Mouse (Mus musculus): ENCODE data around the gene Tlr5. TPM values are rescaled to one million over a fixed set of nuclear protein-coding genes. Genes with fewer than 3 reads are reported as not detected.

The Tlr5 gene
- polyA plus RNA-seq, 1 experiment from 2014 or later = 0.33 TPM

DNA sequence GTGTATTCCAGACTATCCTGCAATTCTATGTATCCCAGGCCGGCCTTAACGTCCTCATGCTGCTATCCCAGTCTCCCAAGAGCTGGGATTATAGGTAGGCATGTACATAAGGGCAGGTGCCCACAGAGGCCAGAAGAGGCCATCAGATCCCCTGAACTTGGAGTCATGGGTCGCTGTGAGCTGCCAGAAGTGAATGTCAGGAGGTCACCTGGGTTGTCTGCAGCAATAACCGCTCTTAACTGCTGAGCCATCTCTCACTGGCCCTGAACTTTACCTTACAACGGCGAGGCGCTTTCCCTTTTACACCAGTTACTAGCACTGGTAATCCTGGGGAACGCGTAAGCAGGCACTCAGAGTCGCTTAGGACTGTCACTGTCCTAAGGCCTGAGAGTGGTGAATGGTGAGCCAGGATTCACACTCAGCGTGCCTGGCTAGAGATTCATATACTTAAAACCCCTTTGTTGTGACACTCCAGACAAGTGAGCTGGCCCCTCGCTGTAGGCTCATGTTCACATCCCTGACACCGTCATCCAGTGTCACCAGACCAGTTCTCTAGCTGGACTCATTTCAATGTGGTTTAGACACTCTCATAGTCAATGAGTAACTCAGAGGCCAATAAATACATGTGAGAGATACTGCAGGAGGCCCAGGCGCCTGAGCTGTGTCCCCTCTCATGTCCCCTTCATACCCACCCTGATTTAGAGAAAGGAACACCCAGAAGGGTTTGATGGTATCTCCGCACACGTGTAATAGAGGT is 2.6 kb downstream of the Tlr5 start:
- H3K4me3 ChIP-seq = no peak overlapping the region
- no peaks in the 10 kb centered on the region for H3K36me3 ChIP-seq
- DNase-seq (ENCODE audit: low spot score) = no peak
- H3K9me3 ChIP-seq = no peaks in the 10 kb centered on the region
- WGBS = 87% methylated on average over 16 of the region's 16 CpGs
- H3K27me3 ChIP-seq (ENCODE audit: insufficient read depth, poor library complexity, severe bottlenecking) = peaks cover 50% of the 10 kb centered on the region
- peaks cover 62% of the 10 kb centered on the region for H3K4me1 ChIP-seq (replicated peaks)
- 0 out of 2 replicates have a peak overlapping the region, but pooled peaks have one; percentile 8 for H3K27ac ChIP-seq

DNA sequence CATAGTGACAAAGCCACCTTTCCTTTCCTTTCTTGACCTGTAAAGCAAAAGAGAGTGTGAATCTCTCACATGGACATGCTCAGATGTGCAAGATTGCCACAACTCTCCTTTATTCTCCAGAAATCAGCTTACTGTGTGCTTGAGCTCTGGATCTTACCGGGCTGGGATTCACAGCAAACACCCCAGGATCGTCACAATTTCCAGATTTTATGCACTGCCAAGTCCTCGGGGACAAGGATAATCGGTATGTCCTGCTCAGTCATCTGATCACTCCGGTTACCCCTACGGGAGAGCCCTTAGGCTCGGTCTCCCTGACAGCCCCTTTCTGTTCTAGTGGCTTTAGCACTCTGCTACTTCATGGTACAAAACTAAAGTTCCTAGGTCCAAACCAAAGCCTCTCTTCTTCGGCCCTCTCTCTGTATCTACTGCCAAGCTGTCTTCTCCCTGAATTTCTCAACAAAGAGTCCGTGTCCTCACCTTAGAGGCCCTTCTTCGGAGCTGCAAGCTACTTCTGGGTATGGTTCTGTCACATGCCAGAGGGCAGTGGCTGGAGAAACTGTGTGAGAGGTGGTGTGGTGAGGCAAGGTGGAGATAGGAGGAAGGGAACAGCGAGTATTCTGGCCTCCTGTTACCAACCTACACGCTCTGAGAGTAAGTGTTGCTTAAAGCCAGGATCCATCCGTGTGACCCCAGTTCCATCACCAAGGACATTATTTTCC is 3.4 kb downstream of the Tlr5 start:
- H3K27ac ChIP-seq = 0 out of 2 replicates have a peak overlapping the region, but pooled peaks have one; percentile 31
- H3K4me3 ChIP-seq = no peak overlapping the region
- peaks cover 61% of the 10 kb centered on the region for H3K4me1 ChIP-seq (replicated peaks)
- no peaks in the 10 kb centered on the region for H3K36me3 ChIP-seq
- H3K9me3 ChIP-seq = no peaks in the 10 kb centered on the region
- DNase-seq (ENCODE audit: low spot score) = no peak
- WGBS = 79% methylated on average over 13 of the region's 13 CpGs
- peaks cover 50% of the 10 kb centered on the region for H3K27me3 ChIP-seq (ENCODE audit: insufficient read depth, poor library complexity, severe bottlenecking)

DNA sequence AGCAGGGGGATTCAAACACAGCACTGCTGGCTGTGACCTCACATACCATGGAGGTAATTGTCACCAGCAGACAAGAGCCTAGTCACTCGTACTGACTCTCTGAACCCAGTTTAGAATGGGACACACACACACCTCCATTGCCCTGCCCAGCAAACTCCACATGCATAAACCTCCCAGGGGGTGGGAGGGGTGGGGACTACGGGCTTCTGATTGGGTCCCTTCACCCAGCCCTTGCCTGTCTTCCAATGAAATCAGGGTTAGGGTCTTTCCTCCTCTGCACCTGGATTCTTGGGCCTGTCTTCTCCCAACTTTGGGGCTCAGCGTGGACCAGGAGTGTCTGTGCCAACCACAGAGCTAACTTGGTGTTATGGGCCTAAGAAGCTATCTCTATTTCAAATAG is 4.2 kb downstream of the Tlr5 start:
- peak overlapping the region; percentile 78 for H3K27ac ChIP-seq
- peak overlapping the region; percentile 58 for H3K4me3 ChIP-seq
- H3K4me1 ChIP-seq (replicated peaks) = peaks cover 61% of the 10 kb centered on the region
- no peaks in the 10 kb centered on the region for H3K9me3 ChIP-seq
- WGBS = 27% methylated on average over 3 of the region's 3 CpGs
- peaks cover 43% of the 10 kb centered on the region for H3K27me3 ChIP-seq (ENCODE audit: insufficient read depth, poor library complexity, severe bottlenecking)
- H3K36me3 ChIP-seq = no peaks in the 10 kb centered on the region
- no peak for DNase-seq (ENCODE audit: low spot score)

- Histone ChIP-seq H3K9me3 (no peaks in the 10 kb centered on the region), H3K4me3 (peak overlapping the region; percentile 58), H3K27me3 (ENCODE audit: insufficient read depth, poor library complexity, severe bottlenecking) (peaks cover 41% of the 10 kb centered on the region), H3K36me3 (no peaks in the 10 kb centered on the region), H3K27ac (peak overlapping the region; percentile 78), H3K4me1 (replicated peaks) (peaks cover 57% of the 10 kb centered on the region)
- WGBS = 1% methylated on average over 17 of the region's 17 CpGs
- peak; percentile 52 for DNase-seq (ENCODE audit: low spot score)
Observed at GRCm38 (mm10) chr1:182959251-182959691, 4.7 kb downstream of the Tlr5 start.

GRCm38 (mm10) chr1:182959811-182960455 is 5.3 kb downstream of the Tlr5 start:
- peak overlapping the region; percentile 78 for H3K27ac ChIP-seq
- peaks cover 51% of the 10 kb centered on the region for H3K4me1 ChIP-seq (replicated peaks)

GRCm38 (mm10) chr1:182961076-182961475 is 6.5 kb downstream of the Tlr5 start:
- no peaks in the 10 kb centered on the region for H3K36me3 ChIP-seq
- H3K27me3 ChIP-seq (ENCODE audit: insufficient read depth, poor library complexity, severe bottlenecking) = peaks cover 30% of the 10 kb centered on the region
- no peak overlapping the region for H3K27ac ChIP-seq
- peaks cover 41% of the 10 kb centered on the region for H3K4me1 ChIP-seq (replicated peaks)
- H3K9me3 ChIP-seq = no peaks in the 10 kb centered on the region
- DNase-seq (ENCODE audit: low spot score) = no peak
- 63% methylated on average over 5 of the region's 5 CpGs for WGBS
- no peak overlapping the region for H3K4me3 ChIP-seq

More at GRCm38 (mm10) chr1:182959811-182960455, 5.3 kb downstream of the Tlr5 start:
- no peaks in the 10 kb centered on the region for H3K36me3 ChIP-seq
- DNase-seq (ENCODE audit: low spot score) = peak; percentile 89
- peaks cover 41% of the 10 kb centered on the region for H3K27me3 ChIP-seq (ENCODE audit: insufficient read depth, poor library complexity, severe bottlenecking)
- H3K4me3 ChIP-seq = peak overlapping the region; percentile 58
- WGBS = under 1% methylated on average over 20 of the region's 20 CpGs
- no peaks in the 10 kb centered on the region for H3K9me3 ChIP-seq

DNA sequence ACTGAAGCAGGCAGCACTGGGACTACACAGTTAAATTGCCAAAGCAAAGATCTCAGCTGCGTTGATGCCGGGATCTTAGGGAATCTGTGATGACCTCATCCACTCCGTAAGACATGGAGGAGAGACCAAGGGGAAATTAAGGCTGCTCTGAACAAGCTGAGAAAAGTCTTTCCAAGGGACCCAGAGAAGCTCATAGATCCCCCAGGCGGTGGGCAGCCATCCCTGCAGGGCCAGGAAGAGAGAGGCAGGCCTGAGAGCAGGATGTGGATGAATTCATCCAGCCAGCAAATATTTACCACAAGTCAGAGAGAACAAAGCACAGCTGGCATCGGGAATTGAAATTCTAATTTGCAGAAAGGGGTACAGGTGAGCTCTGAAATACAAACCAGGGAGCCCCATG is 8.7 kb downstream of the Tlr5 start:
- no peak for DNase-seq (ENCODE audit: low spot score)
- 64% methylated on average over 5 of the region's 5 CpGs for WGBS
- Histone ChIP-seq H3K27ac (no peak overlapping the region), H3K27me3 (ENCODE audit: insufficient read depth, poor library complexity, severe bottlenecking) (peaks cover 7% of the 10 kb centered on the region), H3K4me3 (no peak overlapping the region), H3K36me3 (no peaks in the 10 kb centered on the region), H3K9me3 (no peaks in the 10 kb centered on the region), H3K4me1 (replicated peaks) (peaks cover 30% of the 10 kb centered on the region)

- 72% methylated on average over 9 of the region's 9 CpGs for WGBS
- no peaks in the 10 kb centered on the region; the same call in none of the 2 replicates for H3K27me3 ChIP-seq (ENCODE audit: insufficient read depth, poor library complexity, severe bottlenecking)
- H3K36me3 ChIP-seq = no peaks in the 10 kb centered on the region
- peaks cover 15% of the 10 kb centered on the region for H3K4me1 ChIP-seq (replicated peaks)
- DNase-seq (ENCODE audit: low spot score) = no peak
- H3K27ac ChIP-seq = no peak overlapping the region
- H3K9me3 ChIP-seq = no peaks in the 10 kb centered on the region
- H3K4me3 ChIP-seq = no peak overlapping the region
Observed at GRCm38 (mm10) chr1:182964855-182965466, 10.4 kb downstream of the Tlr5 start.

DNA sequence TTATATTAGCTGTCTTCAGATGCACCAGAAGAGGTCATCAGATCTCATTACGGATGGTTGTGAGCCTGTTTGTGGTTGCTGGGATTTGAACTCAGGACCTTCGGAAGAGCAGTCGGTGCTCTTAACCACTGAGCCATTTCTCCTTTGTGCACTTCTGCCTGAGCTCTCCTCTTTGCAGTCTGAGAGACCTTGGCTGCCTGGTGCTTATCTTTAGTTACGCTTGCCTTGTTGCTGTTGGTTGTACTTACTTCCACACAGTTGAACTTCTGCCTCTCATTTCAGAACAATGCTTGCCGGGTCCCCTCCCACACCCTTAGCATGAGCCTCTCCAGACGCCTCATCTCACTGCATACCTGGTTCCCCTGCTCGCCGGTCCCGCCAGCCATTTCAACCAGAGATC is 14.1 kb downstream of the Tlr5 start:
- no peaks in the 10 kb centered on the region for H3K36me3 ChIP-seq
- H3K4me1 ChIP-seq (replicated peaks) = 0 out of 2 replicates have a peak, but pooled peaks cover 1% of the 10 kb centered on the region
- no peak overlapping the region for H3K27ac ChIP-seq
- no peaks in the 10 kb centered on the region; the same call in none of the 2 replicates for H3K27me3 ChIP-seq (ENCODE audit: insufficient read depth, poor library complexity, severe bottlenecking)
- DNase-seq (ENCODE audit: low spot score) = no peak
- 91% methylated on average over 9 of the region's 9 CpGs for WGBS
- H3K9me3 ChIP-seq = no peaks in the 10 kb centered on the region
- no peak overlapping the region for H3K4me3 ChIP-seq

- WGBS = 91% methylated on average over 6 of the region's 6 CpGs
- no peak for DNase-seq (ENCODE audit: low spot score)
- no peak overlapping the region for H3K27ac ChIP-seq
- H3K27me3 ChIP-seq (ENCODE audit: insufficient read depth, poor library complexity, severe bottlenecking) = no peaks in the 10 kb centered on the region
- H3K36me3 ChIP-seq = no peaks in the 10 kb centered on the region
- no peaks in the 10 kb centered on the region for H3K9me3 ChIP-seq
- H3K4me1 ChIP-seq (replicated peaks) = no peaks in the 10 kb centered on the region
- no peak overlapping the region for H3K4me3 ChIP-seq
Observed at GRCm38 (mm10) chr1:182972240-182972639, 17.7 kb downstream of the Tlr5 start.

DNA sequence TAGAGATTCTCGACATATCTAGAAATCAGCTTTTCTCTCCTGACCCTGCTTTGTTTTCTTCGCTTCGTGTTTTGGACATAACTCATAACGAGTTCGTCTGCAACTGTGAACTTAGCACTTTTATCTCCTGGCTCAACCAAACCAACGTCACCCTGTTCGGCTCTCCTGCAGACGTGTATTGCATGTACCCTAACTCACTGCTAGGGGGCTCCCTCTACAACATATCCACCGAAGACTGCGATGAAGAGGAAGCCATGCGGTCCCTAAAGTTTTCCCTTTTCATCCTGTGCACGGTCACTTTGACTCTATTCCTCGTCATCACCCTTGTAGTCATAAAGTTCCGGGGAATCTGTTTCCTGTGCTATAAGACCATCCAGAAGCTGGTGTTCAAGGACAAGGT is 20.2 kb downstream of the Tlr5 start:
- Histone ChIP-seq H3K27ac (no peak overlapping the region), H3K4me3 (no peak overlapping the region), H3K36me3 (no peaks in the 10 kb centered on the region), H3K27me3 (ENCODE audit: insufficient read depth, poor library complexity, severe bottlenecking) (no peaks in the 10 kb centered on the region), H3K4me1 (replicated peaks) (no peaks in the 10 kb centered on the region), H3K9me3 (no peaks in the 10 kb centered on the region)
- 82% methylated on average over 14 of the region's 14 CpGs for WGBS
- DNase-seq (ENCODE audit: low spot score) = no peak

GRCm38 (mm10) chr1:182980702-182981101 is 26.1 kb downstream of the Tlr5 start:
- no peaks in the 10 kb centered on the region for H3K9me3 ChIP-seq
- WGBS = 80% methylated on average over 6 of the region's 6 CpGs

More at GRCm38 (mm10) chr1:182980702-182981101, 26.1 kb downstream of the Tlr5 start:
- Histone ChIP-seq H3K27ac (no peak overlapping the region), H3K36me3 (no peaks in the 10 kb centered on the region), H3K27me3 (ENCODE audit: insufficient read depth, poor library complexity, severe bottlenecking) (peaks cover 24% of the 10 kb centered on the region; the same call in 1 of the 2 replicates), H3K4me3 (no peak overlapping the region), H3K4me1 (replicated peaks) (peaks cover 12% of the 10 kb centered on the region)
- DNase-seq (ENCODE audit: low spot score) = no peak
